Mouse (Mus musculus): ENCODE results near the gene Adamts12. TPM values are rescaled to one million over a fixed set of nuclear protein-coding genes. Genes with fewer than 3 reads are reported as not detected.

The Adamts12 gene
- total RNA-seq, 2 experiments from 2014 or later: 2.3 TPM

DNA sequence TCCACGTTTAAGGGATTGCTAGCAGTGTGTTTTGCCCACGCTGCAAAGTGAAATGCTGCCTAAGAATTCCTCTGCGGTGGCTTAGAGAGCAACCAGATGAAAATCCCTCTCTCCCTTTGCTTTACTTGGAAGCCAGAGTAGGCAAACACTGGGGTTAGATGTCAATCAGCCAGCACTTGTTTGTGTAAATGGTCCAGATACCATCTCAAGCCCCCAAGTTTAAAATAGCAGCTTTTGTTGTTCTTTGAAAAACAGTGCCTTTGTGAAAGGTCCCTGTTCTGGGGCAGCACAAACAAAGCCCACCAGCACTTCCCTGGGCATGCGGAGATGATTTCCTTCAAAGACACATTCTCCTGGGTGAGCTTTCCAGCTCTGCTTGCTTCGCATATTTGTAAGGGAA, 1.7 kb downstream of the Adamts12 start:
- intact Hi-C loops (cut with DNase I): no loop called here
- no peak for DNase-seq (ENCODE audit: low spot score in 2 of 2)

DNA sequence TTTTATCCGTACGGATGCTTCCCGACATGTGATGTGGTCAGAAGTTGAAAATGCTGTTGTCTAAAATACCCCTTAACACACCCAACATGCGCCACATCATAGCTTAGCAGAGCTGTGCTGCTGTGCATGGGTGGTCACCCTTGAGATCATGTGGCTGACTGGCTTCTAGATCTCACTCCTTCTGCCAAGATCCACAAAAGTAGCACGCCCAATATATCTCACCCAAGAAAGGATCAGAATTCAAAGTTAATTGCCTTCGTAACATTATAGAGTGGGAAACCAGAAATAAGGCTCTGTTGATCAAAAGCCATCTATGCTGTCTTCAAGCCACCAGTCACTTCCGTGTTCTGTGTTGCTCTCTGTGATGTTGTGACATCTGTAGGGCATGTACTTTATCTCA, 3.3 kb downstream of the Adamts12 start:
- intact Hi-C loops (cut with DNase I): no loop called here

DNA sequence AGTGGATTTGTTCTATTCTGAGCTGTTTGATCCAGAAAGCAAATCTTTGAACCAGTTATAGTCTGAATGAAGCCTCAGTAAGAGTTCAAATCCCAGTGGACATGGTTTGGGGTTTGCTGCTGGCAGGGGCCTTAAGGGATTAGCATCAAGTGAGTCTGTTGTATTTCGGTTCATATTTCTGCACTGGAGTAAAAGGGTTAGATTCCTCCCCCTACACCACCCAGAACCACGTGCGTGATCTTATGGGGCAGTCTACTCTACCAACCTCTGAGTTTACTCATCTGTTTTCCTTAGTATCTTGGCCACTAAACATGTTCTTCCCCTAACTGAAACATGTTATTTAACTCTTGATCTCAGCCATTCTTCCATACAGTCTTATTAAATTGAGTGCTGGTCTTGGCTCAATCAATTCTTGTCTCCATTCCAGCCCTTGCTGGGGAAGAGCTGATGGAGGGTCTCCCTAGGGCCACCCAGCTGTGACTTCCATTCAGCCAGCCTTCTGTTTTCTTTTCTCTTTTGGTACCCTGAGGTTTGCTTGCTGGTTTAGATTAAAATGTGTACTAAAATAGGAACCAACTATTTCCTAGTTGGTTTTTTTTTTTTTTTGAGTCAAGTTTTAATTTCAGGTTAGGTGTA, 11.3 kb downstream of the Adamts12 start:
- intact Hi-C loops (cut with DNase I): no loop called here
- no peak for DNase-seq (ENCODE audit: low spot score in 2 of 2)

More for the DNA sequence above, 3.3 kb downstream of the Adamts12 start:
- no peak for DNase-seq (ENCODE audit: low spot score in 2 of 2)

DNA sequence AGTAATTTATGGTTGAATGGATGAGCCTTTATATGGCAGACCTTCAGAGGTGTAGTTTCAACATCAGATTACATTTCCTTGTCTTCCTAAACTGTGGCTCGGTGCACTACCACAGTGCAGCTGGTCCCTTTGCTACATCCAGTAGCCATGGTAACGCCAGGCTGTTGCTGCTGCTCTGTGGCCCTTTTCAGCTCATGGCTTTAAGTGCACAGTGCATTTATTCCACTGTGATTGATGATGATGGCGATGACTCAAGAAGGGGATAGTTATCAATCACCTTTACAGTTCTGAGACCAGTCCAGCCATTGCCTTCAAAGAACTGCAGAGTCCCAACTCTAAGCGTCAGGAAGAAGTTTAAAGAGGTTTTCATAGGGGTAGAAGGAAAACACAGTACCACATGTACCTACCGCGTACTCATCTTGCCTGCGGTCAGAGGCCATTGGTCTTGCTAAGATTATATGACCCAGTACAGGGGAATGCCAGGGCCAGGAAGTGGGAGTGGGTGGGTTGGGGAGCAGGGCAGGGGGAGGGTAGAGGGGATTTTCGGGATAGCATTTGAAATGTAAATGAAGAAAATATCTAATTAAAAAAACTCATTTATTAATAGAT, 18.5 kb downstream of the Adamts12 start:
- DNase-seq (ENCODE audit: low spot score in 2 of 2): no peak
- intact Hi-C loops (cut with DNase I): no loop called here

DNA sequence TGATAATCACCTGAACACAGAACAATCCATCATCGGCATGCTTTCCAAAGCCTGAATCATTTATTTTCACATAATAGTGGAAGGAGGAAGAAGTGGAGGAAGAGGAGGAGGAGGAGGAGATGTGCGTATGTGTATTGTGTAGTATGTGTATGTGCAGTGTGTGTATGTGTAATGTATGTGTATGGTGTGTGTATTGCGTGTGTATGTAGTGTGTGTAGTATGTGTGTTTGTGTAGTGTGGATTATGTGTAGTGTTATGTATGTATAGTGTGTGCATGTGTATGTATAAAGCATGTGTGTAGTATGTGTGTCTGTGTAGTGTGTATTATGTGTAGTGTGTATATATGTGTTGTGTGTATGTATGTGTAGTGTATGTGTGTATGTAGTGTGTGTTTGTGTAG, 19.1 kb downstream of the Adamts12 start:
- intact Hi-C loops (cut with DNase I): no loop called here
- DNase-seq (ENCODE audit: low spot score in 2 of 2): no peak

DNA sequence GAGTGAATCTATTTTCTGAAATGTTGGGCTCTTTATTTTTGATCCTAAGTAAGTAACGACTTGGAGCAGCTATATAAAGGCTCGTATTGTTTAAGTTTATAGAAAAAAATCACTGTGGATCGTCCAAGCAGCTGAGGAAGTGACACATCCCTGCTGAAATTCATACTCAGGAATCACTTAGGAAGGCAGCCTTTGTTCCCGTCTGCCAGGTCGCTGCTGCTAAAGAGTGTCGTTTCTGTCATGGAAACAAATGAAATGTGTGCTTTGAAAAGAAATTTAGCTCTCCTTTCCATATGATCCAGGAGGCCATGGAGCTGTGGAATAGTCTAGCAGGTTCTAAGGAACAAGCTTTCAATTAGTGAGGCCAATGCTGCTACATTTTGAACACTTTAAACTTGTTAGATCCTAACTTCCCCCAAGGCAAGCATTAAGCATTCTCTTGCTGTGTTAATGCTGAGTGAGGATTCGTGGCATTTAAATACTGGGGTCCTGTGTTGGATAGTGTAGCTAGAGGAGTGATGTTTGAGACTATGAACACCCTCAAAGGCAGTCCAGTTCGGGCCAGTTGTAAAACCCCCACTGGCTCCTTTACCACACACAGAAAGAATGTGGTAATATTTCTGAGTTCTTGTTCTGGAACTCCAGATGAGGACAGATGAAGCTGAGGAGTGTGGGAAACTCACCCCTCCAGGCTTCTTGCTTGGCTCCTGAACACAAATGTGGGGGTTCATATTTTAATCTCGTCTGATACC, 19.8 kb downstream of the Adamts12 start:
- DNase-seq (ENCODE audit: low spot score in 2 of 2): no peak
- intact Hi-C loops (cut with DNase I): no loop called here

DNA sequence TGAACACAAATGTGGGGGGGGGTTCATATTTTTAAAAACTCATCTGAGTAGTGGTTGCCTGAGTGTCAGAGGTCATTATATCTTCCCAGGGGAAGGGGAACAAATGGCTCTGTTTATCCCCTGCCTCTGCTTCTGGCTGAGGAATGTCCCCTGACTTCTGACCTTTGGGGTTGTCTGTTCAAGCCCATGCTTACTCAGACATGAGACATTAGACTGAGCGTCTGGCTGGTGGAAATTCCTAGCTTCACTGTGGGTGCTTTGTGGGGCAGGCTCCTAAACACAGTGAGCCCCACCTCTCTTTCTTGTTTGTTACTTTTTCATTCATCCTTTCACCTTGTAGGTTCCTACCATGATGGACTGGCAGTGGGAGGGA, 20.4 kb downstream of the Adamts12 start:
- no peak for DNase-seq (ENCODE audit: low spot score in 2 of 2)
- intact Hi-C loops (cut with DNase I): no loop called here

DNA sequence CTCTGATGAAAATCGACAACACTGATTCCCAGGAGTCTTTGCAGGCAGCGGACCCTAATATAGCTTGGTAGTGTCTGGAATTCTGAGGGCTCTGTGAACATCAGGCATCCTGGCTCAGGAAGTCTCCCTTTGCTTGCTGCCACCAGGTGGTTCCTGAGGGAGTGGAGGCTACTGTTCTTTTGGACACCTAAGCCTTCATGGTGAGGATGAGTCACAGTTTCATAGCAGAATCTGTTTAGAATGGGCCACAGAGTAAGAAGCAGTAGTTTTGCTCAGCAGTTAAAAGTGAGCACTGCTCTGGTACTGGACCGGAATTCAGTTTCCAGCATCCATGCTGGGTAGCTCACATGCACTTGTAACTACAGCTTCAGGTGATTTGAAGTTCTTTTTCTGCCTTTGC, 24.9 kb downstream of the Adamts12 start:
- DNase-seq (ENCODE audit: low spot score in 2 of 2): no peak

DNA sequence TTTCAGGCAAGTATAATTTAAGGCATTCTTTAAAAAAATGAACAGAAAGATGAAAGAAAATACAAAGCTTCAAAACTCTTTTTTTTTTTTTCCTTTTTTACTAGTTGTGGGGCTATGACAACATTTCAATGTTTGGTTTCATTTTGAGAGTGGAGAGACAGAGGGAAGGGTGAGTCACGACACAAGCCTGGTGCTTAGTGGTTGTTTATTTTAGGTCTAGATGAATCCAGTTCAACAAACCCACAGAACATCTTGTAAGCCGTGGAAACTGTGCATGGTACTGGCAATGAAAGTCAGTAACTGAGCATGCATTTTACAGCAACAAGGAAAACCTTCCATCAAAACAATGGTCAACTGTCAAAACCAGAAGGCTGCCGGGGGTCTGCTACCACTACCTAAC, 31.0 kb downstream of the Adamts12 start:
- peak; percentile 19 to 64 for DNase-seq (ENCODE audit: low spot score in 2 of 2)
- intact Hi-C loops (cut with DNase I): no loop called here

More for the DNA sequence above, 24.9 kb downstream of the Adamts12 start:
- intact Hi-C loops (cut with DNase I): no loop called here

DNA sequence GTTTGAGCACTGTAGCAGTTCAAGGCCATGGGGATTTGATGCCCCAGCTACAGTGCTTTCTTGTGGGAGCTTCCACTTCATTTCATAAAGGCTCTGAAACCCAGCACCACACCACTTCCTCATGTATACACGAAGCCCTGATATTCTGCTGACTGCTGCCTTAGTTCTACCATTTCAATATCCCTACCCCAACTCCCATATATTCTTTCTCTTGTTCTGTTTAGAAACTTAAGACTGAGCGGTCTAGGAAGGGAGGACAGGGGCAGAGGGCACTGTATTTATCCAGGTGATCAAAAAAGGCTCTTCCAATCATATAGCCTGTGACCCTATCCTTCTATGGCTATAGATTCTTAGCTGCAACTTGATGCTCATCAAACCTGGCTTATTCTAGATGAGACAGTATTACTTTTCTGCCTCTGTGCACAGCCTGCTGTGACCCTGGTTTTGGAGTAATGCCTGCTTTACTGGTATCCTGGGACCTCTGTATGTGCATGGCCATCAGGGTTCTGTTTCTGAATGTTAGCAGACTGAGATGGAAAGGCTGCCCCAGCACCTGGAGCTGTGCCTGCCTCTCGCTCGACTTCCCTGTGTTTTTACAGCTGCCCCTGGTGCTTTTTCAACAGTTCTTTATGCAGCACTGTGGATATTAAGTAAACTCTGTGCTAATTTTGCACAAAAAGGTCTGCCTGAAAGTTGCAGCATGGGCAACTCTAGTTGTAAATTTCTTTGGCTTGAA, 33.5 kb downstream of the Adamts12 start:
- no peak for DNase-seq (ENCODE audit: low spot score in 2 of 2)
- intact Hi-C loops (cut with DNase I): no loop called here

DNA sequence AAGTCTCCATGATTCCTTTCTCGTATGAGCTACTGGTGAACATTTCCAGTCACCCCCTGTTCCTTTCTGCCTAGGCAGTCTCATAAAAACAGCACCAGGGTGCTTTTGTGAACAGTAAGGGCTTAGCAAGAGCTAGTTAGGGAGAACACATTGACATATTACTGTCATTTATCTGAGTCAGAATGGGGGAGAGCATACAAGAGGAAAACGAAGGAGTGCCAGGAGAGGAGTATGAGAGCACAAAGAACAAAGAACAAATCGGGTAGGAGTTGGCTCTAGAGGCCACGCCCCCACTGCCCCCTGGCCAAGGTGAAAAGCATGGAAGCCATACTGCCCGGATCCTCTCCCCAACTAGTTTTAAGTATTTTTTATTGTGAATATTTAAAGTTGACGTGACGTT, 34.4 kb downstream of the Adamts12 start:
- DNase-seq (ENCODE audit: low spot score in 2 of 2): no peak
- intact Hi-C loops (cut with DNase I): no loop called here

DNA sequence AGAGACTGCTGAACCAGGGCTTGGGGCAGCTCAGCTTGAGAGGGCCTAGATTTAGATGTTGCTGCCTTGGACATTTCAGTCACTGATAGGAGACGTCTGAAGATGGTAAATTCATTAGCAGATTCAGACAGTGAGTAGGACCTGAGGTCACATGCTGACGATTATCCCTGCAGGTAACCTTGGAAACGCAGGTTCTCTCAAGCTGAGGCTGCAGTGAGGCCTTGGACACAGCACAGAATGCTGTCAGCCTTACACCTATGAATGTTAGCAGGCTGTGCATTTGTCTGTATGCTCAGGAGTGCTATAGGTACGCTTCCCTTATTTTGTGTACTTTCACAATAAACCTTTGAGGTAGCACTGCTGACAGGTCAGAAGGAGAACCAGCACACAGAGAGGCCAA, 36.3 kb downstream of the Adamts12 start:
- DNase-seq (ENCODE audit: low spot score in 2 of 2): no peak
- intact Hi-C loops (cut with DNase I): no loop called here

DNA sequence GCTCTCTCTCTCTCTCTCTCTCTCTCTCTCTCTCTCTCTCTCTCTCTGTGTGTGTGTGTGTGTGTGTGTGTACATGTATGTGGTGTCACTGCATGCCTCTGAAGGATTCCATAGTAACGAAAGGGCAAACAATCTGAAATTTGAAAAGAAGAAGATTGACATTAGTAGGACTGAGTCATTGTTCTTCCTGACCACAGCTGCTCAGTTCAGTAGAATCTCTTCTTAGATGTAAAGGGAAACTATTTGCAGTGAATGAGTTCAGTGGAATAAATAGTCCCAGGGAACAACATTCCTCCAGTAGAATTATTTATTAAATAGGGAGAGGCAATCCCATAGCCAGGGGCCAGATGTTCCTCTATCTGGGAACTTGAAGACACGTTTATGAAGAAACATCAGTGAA, 40.5 kb downstream of the Adamts12 start:
- DNase-seq (ENCODE audit: low spot score in 2 of 2): no peak

DNA sequence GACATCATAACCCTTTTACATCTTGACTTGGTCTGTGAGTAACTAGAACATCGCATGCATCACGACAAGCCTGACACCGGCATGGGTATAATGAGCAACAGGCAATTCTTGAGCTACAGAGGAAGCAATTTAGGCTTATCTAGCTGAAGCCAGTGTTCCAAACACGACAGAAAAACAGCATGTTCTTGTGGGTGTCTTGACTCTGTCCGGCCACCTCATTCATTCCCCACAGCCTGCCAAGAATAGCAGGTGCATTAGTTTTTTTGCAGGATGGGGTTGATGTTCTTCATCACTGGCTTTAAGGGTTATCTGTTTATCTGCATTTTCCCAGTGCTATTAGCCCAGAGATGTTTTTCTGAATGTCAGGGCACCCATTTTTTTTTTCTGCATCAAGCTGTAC, 42.8 kb downstream of the Adamts12 start:
- intact Hi-C loops (cut with DNase I): no loop called here
- no peak for DNase-seq (ENCODE audit: low spot score in 2 of 2)

More for the DNA sequence above, 40.5 kb downstream of the Adamts12 start:
- intact Hi-C loops (cut with DNase I): no loop called here

DNA sequence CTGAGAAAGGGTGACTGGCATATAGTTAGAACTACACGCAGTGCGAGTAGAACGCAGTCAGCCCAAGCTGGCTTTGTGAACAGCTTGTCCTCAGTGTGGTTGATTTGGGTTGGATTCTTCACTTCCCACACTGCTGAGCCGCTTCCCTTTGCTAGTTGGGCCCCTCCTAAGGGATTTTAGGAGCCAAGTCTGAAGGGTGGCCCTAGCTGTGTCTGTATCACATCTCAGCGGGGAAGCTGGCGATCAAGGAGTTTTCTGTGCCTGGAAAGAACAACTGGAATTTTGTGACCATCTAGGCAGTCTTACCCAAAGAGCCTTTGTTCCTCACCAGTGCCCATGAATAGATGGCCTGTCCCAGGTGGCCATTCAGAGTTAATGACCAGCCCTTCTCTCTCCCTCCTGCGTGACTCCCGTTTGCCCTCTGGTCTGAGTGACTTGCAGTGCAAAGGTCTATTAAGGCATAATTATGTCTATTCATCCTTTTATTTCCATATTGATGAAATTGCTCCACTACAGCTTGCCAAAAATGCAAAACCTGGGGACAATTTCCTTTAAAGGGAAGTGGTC, 50.1 kb downstream of the Adamts12 start:
- DNase-seq (ENCODE audit: low spot score in 2 of 2): no peak
- intact Hi-C loops (cut with DNase I): no loop called here

DNA sequence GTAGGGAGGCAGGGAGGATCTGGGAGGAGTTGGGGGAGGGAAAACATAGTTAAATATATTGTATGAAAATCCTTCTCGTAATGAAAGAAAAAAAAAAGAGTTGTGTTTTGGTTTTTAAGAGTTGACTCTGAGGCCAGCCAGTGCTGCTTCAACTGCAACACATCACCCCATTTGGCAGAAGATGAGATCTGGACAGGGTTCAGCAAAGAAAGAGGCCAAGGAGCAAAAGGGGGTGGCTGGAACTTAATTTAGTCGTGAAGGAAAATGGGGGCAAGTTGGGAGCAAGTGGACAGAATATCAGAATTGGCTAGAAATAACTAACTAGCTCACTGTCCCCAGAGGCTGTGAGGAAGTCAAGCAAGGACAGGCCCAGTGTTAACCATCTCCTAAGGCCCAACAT, 51.7 kb downstream of the Adamts12 start:
- intact Hi-C loops (cut with DNase I): no loop called here

DNA sequence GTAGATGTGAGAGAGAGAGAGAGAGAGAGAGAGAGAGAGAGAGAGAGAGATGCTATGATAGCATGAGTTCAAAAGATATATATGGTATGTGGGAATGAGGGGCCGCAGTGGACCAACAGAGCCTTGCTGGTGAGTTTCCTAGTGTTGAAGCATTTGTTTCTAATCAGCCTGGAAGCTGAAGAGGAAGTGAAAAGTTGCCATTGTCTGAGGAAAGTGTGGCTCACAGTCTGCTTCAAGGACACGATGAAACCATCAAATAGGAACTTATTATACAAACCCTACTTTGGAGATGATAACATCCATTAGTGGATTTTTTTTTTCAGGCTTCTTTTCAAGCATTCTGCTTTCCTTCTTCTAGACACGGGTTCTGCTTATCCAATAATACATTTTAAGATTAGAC, 52.3 kb downstream of the Adamts12 start:
- DNase-seq (ENCODE audit: low spot score in 2 of 2): no peak
- intact Hi-C loops (cut with DNase I): no loop called here

More for the DNA sequence above, 51.7 kb downstream of the Adamts12 start:
- no peak for DNase-seq (ENCODE audit: low spot score in 2 of 2)

DNA sequence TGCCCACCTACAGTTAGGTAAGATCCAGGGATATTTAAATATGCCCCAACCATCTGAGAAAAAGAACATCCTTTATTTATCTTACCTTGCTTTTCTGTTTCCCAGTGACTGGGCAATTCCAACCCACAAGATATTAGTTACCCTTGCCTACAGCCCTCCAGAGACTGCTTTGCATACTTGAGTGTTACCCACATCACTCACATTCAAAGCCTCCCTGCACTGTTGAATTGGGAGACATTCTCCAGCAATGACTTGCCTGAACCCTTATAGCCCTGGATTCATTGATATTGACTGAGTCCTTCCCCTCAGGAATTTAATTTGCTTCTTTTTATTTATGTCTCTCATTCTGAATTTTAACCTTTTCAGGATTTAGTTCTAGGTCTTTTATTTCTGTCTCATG, 53.8 kb downstream of the Adamts12 start:
- DNase-seq (ENCODE audit: low spot score in 2 of 2): no peak
- intact Hi-C loops (cut with DNase I): no loop called here

DNA sequence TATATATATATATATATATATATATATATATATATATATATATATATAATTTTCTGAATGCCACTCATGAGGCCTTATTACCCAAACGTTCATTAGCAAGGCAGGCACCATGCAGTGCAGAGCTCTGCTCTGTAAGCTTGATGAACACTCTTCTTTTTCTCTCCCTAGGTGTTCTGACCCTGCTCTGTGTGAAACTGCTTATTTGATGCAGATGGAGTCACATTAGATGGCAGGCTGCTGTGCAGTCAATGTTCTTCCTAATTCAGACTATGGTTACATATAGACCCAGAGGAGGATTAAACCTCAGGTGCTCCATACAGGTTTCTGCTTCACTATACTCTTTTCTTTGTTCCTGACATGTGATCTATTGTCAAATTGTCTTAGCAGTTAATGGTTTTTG, 57.1 kb downstream of the Adamts12 start:
- DNase-seq (ENCODE audit: low spot score in 2 of 2): no peak
- intact Hi-C loops (cut with DNase I): no loop called here

DNA sequence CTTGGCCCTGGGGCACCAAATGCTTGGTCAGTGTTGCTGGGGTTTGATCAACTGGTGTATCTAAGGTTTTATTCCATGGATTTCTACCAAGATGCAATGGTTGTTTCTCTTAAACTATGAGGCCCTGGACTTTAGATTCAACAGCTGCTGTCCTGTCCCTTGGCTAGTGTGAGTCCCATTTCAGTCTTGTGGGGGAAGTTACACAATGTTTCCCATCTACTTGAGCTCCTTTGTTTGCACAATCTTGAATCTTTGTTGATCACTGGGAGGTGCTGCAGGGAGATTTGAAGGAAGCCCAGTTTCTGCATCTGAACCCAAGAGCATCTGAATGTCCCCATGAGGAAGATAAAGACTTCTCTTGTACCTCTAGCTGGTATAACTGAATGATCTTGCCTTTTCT, 60.8 kb downstream of the Adamts12 start:
- intact Hi-C loops (cut with DNase I): no loop called here
- no peak for DNase-seq (ENCODE audit: low spot score in 2 of 2)

All from left cerebral cortex, postnatal 14 days (tissue).